Mouse (Mus musculus): Measurements from ENCODE around the gene Utf1.

DNA sequence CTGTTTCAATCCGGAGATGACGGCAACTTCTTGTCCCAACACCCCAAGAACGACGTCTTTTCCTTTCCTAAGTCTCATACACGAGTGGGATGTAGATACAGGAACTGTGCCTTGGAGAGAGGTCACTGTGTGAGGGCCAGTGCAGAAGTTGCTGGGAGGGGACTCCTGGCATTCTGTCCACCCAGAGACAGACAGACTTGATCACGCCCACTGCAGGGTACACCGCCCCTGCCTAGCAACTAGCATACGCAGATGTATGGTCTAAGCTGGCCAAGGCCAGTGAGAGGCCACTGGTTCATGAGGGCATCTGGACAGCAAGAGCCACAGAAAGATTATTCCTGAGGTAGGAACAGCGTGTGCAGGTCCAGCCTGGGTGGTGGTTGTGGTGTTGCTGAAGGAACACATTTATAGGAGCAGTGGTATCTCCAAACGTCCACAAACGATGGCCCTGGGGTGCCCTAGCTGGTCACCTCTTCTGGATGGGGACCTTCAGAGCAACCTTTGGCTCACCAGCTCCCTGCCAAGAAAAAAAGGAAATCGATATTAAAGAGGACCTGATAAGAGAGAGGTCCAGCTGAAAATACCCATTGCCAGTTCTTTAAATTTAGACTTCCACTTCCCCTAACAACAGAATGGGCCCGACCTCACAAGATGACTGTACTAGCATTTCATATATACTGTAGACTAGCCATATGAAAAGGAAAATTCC lies 35.6 kb downstream of the Utf1 start:
- TF ChIP-seq EP300 (IDR thresholded peaks at IDR 0.05; ENCODE audit: low read depth): no peak
- no peak for TF ChIP-seq CTCF (IDR thresholded peaks at IDR 0.05; ENCODE audit: low read depth)

All from liver, embryonic 14.5 days (tissue).